Mouse (Mus musculus) liver, embryonic 16.5 days (tissue): Measurements from ENCODE around the gene Wars2. TPM values are rescaled to one million over a fixed set of nuclear protein-coding genes. Genes with fewer than 3 reads are reported as not detected.

Source experiments
- ATAC-seq: fragments of 200-750 bp; cut with Nextera tagmentation; 2 replicates; pipeline ENCODE4 v1.8.0; 2017; ENCODE audit warnings: low read depth, mild to moderate bottlenecking, moderate number of reproducible peaks, moderate library complexity
- H3K27ac ChIP-seq: fragments of 300-500 bp; sonication (generic); 2 replicates; pipeline ENCODE4 v1.5.1; 2014; ENCODE audit warnings: mild to moderate bottlenecking, low read length
- H3K27me3 ChIP-seq: fragments of 300-500 bp; sonication (generic); 2 replicates; pipeline ENCODE4 v1.6.1; 2014; ENCODE audit warnings: low read depth, low read length, mixed read lengths; ENCODE audit not compliant: control insufficient read depth, insufficient read depth
- H3K36me3 ChIP-seq: fragments of 300-500 bp; sonication (generic); 2 replicates; pipeline ENCODE4 v1.6.1; 2014; ENCODE audit warnings: mild to moderate bottlenecking; ENCODE audit not compliant: control insufficient read depth, insufficient read depth
- H3K4me1 ChIP-seq: fragments of 300-500 bp; sonication (generic); 2 replicates; pipeline ENCODE4 v1.6.1; 2014; ENCODE audit warnings: low read depth, low read length, mixed read lengths; ENCODE audit not compliant: control insufficient read depth
- H3K4me2 ChIP-seq: fragments of 300-500 bp; sonication (generic); 2 replicates; pipeline ENCODE4 v1.6.1; 2014; ENCODE audit warnings: low read depth, low read length, mixed read lengths
- H3K4me3 ChIP-seq: fragments of 300-500 bp; sonication (generic); 2 replicates; pipeline ENCODE4 v1.5.1; 2014; ENCODE audit warnings: low read depth, mild to moderate bottlenecking, low read length
- H3K9ac ChIP-seq: fragments of 300-500 bp; sonication (generic); 2 replicates; pipeline ENCODE4 v1.6.1; 2014; ENCODE audit warnings: low read depth, low read length
- H3K9me3 ChIP-seq: fragments of 300-500 bp; sonication (generic); replicated peaks from 2 replicates; pipeline ENCODE4 v1.6.1; 2016; ENCODE audit warnings: low read length; ENCODE audit not compliant: control insufficient read depth
- WGBS: fragments of 180-500 bp; shearing (Covaris S2); extraction: QIAGEN DNeasy Blood & Tissue Kit; methylation state at CpG from one replicate; pipeline ENCODE4 v1.1.7; 2014; ENCODE audit not compliant: insufficient replicate concordance; 5-methylcytosine and 5-hydroxymethylcytosine counted together
- polyA plus RNA-seq: library from polyadenylated mRNA; unstranded; fragments of >200 nt; fragmentation: Nextera tagmentation; extraction: Ambion mirVana; gene quantifications from 2 replicates; pipeline ENCODE4 v1.2.1, GENCODE M21; 2015

Gene Wars2
- 2.3 and 2.5 TPM in 2 replicates for polyA plus RNA-seq

DNA sequence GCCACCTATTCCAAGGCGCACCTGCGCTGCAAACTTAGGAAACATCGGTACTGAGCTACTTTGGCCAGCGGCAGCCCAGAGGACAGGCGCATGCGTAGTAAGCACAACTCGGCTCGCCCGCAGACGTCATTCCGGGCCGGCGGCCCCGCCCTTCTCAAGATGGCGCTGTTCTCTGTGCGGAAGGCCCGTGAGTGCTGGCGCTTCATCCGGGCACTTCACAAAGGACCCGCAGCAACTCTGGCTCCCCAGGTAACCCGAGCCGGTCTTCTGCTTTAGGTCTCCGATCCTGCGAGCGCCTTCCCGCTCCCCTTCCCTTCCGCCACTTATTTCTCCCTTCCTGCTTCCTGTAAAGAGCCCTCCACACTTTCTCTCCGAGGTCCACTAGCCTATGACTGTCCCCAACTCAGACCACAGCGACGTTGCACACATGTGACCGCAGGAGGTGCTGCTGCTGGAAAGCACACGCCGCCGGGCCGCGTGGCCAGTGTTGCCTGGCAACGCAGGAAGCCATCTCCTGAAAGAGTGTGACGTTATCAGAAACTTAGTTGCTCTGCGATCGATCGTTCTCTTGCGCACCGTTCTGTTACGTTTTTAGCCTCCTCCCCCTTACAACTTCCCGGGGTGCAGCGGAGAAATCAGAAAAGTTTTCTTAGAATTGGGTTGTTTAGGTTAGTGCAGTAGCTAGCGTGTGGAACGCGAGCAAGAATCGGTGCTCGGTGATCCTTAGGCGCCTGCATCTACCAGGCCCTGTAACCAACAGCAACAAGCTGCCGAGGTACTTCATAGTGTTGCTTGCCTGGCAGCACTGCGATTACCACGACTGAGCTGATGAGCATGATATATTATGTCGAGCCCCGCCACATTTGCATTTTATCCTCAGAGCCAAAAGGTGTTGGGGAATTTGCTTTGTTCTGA is at the start of gene Wars2:
Gene Wars2, plus strand, starts transcription at position 129 of the 915 bp plus-strand sequence.
- Histone ChIP-seq H3K4me2 (peak within 1 kb of the TSS; percentile 64), H3K4me3 (peak within 1 kb of the TSS; percentile 74), H3K9ac (peak within 1 kb of the TSS; percentile 43), H3K36me3 (no peaks in the 10 kb centered on the region), H3K27me3 (no peaks in the 10 kb centered on the region; the same call in 1 of the 2 replicates), H3K27ac (peak within 1 kb of the TSS; percentile 90), H3K4me1 (peaks cover 8% of the 10 kb centered on the region), H3K9me3 (no peaks in the 10 kb centered on the region)
- ATAC-seq = peak; percentile 98
- under 1% methylated on average over 57 of the region's 57 CpGs for WGBS

DNA sequence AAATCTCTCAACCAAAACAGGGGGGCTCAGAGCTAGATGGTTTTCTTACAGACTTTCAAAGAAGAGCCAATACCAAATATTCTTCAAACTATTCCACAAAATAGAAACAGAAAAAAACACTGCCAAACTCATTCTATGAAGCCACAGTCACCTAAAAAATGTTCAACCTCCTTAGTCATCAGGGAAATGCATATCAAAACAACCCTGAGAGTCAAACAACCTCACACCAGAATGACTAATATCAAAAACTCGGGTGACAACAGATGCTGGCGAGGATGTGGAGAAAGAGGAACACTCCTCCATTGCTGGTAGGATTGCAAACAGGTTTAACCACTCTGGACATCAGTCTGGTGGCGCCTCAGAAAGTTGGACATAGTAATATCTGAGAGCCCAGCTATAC is 44.1 kb upstream of the Wars2 start:
- Histone ChIP-seq H3K9ac (no peak overlapping the region), H3K9me3 (no peaks in the 10 kb centered on the region), H3K4me1 (no peaks in the 10 kb centered on the region), H3K27ac (no peak overlapping the region), H3K27me3 (no peaks in the 10 kb centered on the region), H3K4me3 (no peak overlapping the region), H3K36me3 (no peaks in the 10 kb centered on the region), H3K4me2 (no peak overlapping the region)
- no peak for ATAC-seq
- WGBS = 43% methylated on average over 3 of the region's 3 CpGs

DNA sequence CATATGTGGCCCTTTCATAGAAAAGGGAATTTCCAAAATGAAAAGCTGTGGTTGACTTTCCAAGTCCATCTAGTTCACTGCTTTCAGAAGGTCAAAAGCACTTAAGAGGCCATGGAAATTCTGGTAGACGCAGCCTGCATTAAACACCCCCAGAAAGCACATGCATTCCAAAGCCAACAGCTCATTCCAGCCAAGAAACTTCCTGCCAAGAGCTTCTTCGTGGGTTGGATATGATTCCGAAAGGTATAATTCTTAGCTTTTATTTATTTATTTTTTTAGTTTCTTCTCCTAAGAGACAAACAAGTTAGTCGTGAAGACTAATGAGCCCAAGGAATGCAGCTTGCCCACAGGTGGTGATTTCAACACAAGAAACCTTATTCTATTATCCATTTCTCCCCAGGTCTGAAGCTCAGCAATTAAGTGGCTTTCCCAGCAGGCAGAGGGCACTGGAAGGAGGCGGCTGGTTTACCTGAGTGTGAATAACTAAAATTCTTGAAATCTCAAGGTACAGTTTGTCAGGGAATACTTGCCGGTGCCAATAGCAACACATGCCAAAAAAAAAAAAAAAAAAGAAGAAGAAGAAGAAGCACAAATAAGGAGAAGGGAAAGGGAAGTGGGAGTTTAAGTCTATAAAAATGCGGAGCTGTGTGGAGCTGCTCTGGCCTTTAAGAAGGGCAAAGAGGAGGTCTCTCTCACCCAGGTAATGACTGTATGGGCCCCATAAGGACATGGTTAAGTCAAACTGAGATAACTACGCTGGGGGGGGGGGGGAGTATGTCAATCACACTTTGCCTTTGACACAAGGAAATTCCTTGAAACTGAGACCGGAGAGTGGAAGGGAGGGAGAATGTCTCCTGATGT is 30.3 kb upstream of the Wars2 start:
- ATAC-seq = no peak
- no peaks in the 10 kb centered on the region for H3K4me1 ChIP-seq
- H3K9ac ChIP-seq = no peak overlapping the region
- H3K36me3 ChIP-seq = no peaks in the 10 kb centered on the region
- 57% methylated on average over 9 of the region's 9 CpGs for WGBS
- no peak overlapping the region for H3K4me3 ChIP-seq
- no peak overlapping the region for H3K4me2 ChIP-seq
- H3K9me3 ChIP-seq = no peaks in the 10 kb centered on the region
- no peaks in the 10 kb centered on the region for H3K27me3 ChIP-seq
- H3K27ac ChIP-seq = no peak overlapping the region

DNA sequence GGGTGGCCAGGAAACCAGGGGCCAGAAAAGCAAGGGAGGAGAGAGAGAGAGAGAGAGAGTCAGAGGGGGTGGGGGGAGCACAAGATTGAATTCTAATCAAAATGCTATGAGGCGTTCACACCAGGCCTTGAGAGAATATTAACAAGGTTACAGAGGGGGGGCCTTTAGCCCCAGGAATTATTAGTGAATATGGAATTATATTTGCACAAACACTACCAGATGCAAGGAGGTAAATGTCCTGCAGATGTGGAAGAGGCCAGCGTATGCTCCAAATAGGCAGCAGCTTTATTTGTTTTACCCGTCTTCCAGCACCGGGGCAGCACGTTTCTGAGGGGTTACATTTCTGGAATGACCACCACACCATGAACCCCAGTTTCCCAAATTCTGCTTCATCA is 29.7 kb upstream of the Wars2 start:
- no peak overlapping the region for H3K4me3 ChIP-seq
- WGBS = 78% methylated on average over 5 of the region's 5 CpGs
- ATAC-seq = no peak
- H3K4me2 ChIP-seq = no peak overlapping the region
- no peaks in the 10 kb centered on the region for H3K27me3 ChIP-seq
- no peak overlapping the region for H3K9ac ChIP-seq
- H3K9me3 ChIP-seq = no peaks in the 10 kb centered on the region
- H3K4me1 ChIP-seq = no peaks in the 10 kb centered on the region
- no peak overlapping the region for H3K27ac ChIP-seq
- H3K36me3 ChIP-seq = no peaks in the 10 kb centered on the region

DNA sequence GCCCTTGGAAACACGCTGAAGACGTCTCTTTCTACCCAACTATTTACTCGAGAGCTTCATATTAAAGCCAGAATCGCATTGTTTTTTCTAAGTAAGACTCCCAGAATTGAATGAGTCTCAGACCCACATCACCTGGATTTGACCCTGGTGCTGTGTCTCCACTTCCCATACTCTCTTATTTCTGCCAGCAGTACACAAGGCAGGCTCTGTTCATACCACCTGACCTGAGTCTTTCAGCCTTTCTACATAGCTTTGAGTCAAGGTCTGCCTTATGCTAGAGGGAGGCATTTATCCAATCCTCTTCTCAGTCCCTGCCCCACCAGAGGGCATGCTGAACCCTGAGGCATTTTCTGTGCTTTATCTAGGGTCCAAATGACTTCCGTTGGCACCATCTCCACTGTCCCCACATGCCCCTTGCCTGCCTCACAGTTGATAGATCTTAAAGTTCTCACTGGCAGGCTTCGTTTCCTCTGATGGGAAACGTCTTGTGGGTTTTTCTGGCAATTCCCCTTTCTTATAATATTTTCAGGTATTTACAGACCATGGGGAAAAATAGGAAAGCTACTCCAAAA is 27.5 kb upstream of the Wars2 start:
- no peak overlapping the region for H3K4me2 ChIP-seq
- no peak overlapping the region for H3K27ac ChIP-seq
- 44% methylated on average over 7 of the region's 7 CpGs for WGBS
- no peaks in the 10 kb centered on the region for H3K4me1 ChIP-seq
- no peaks in the 10 kb centered on the region for H3K9me3 ChIP-seq
- no peaks in the 10 kb centered on the region for H3K27me3 ChIP-seq
- no peak overlapping the region for H3K4me3 ChIP-seq
- no peaks in the 10 kb centered on the region for H3K36me3 ChIP-seq
- H3K9ac ChIP-seq = no peak overlapping the region
- ATAC-seq = no peak

DNA sequence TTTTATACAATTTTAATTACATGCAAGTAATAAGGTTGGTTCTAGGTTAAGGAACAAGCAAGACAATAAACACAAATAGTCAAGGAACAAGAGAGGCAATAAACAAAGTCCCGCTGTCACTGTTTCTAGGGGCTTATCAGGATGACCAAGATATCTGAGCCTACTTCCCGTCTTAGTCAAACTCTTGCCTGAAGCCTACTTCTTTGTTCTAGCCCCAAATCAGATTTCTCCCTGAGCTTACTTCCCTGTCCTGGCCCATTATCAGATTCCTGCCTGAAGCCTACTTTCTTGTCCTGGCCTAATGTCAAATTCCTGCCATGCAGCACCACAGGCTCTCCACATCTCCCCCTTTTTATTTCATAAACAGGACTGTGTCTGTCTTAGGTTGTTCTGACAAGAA is 19.9 kb upstream of the Wars2 start:
- no peak for ATAC-seq
- 19% methylated on average over 2 of the region's 2 CpGs for WGBS
- Histone ChIP-seq H3K4me3 (no peak overlapping the region), H3K9me3 (no peaks in the 10 kb centered on the region), H3K27ac (no peak overlapping the region), H3K4me2 (no peak overlapping the region), H3K4me1 (no peaks in the 10 kb centered on the region), H3K9ac (no peak overlapping the region), H3K36me3 (no peaks in the 10 kb centered on the region), H3K27me3 (no peaks in the 10 kb centered on the region)

DNA sequence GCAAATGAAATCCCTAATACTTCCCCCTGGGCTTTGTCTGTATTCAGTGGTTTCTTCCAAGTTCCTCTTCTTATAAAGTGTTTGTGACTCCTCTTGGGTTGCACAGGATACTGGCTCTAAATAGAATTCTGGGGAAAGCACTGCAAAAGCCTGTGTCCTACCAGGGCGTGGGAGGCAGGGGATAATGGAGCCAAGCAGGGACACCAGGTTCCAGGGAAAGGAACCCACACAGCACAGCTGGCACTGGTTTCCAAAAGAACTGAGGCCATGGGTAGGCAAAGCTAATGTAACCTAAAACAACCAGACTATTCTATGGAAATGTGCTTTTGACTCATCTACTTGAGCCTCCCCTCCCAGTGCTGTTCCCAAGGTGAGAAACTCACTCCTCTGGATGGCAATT is 10.3 kb upstream of the Wars2 start:
- 46% methylated on average over 1 of the region's 1 CpGs for WGBS
- H3K4me3 ChIP-seq = no peak overlapping the region
- H3K27me3 ChIP-seq = no peaks in the 10 kb centered on the region
- no peak overlapping the region for H3K4me2 ChIP-seq
- ATAC-seq = no peak
- H3K9me3 ChIP-seq = no peaks in the 10 kb centered on the region
- no peak overlapping the region for H3K27ac ChIP-seq
- no peaks in the 10 kb centered on the region for H3K4me1 ChIP-seq
- H3K36me3 ChIP-seq = no peaks in the 10 kb centered on the region
- H3K9ac ChIP-seq = no peak overlapping the region

DNA sequence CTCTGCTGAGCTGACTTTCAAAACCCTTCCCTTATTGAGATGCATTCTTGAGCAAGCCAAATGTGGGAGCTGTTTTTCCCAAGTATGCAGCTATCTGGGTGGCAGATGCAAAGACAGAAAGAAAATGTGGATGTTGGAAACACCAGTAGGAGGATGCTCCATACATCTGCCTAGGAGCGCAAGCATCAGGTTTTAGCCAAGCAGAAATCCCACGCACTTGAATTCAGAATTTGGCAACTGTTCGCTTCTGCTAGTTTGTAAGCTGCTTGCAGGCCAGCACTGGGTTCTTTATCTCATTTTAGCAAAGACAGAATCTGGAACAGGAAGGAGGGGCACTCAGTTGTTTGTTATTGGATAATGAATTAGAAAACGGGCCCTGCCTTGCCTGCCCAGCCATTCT is 8.9 kb upstream of the Wars2 start:
- Histone ChIP-seq H3K27me3 (no peaks in the 10 kb centered on the region), H3K4me3 (no peak overlapping the region), H3K9ac (no peak overlapping the region), H3K4me2 (no peak overlapping the region), H3K4me1 (no peaks in the 10 kb centered on the region), H3K9me3 (no peaks in the 10 kb centered on the region), H3K27ac (no peak overlapping the region), H3K36me3 (no peaks in the 10 kb centered on the region)
- ATAC-seq = no peak
- 51% methylated on average over 4 of the region's 4 CpGs for WGBS
